Mouse (Mus musculus): ENCODE measurements around the gene Acap2.

Gene Acap2

DNA sequence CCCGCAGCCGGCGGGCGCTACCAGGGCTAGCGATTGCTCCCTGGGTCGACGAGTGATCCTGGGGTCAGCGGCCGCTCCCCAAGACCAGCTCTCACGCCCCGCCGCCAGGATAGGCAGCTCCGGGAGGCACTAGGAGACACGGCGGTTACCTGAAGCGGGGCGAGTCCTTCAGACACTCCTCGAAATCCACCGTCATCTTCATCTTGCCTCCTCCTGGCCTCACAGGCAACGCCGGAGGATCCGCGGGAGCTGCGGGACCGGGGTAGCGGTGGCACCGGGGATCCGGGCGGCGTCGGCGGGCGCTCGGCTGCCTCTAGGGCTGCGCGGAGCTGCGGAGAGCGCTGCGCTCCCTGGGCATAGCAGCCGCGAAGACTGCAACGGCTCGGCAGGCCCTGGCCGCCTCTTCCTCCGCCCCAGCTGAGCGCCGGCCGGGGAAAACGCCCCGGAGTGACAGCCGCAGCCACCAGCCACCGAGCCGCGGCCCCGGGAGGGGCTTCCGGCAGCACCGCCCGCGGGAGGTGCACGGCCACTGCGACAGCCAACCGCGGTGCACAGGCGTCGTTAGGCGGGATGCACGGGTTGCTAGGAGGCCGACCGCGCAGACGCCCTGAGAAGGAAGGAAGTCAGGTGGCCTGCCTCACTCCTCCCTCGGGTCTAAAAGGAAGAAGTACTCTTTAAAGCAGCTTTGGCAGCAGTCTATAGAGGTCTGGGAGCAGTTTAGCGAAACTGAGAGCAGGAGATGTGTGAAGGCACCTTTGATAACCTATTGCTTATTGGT lies at the start of gene Acap2:
Acap2 (minus strand) TSS at position 456 of the 778 bp plus-strand sequence.
- DNase-seq, result peak; percentile 96

DNA sequence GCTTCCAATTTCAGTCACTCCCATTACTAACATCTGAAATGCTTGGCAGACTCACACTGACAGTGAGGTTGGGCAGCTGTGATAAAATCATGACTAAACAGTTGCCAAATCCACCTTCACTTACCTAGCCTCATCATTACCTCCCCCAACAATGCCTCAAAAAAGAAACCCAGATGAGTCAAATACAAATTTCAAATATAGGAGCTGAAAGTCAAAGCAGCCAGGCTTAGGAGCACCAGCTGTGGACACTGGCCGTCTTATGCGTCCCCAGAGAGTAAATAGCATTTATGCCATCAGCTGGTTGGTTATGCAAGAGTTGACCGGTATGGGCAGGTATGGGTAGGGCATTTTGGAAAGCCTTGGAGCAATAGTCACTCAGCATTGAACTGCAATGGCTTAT lies 48.4 kb upstream of the Acap2 start:
- no peak for DNase-seq

DNA sequence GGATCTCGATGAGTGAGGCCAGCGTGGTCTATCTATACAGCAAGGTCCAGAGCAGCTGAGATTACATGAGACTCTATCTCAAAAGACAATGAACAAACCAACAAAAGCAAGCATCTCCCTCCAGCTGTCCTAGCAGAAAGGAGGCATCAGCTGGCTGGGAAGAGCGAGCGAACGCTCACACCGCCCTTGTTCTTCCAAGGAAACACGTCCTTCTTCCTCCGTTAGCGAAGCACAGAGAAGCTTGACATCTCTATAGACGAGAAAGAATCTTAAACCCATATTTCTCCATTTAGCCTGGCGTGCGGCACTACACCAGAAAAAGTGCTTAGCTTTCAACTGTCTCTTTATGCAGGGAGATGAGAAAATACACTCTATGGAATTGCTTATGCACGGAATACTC lies 47.7 kb upstream of the Acap2 start:
- DNase-seq, result no peak

- no peak for DNase-seq
Measured at GRCm38 (mm10) chr16:31247442-31247841, 46.4 kb upstream of the Acap2 start.

DNA sequence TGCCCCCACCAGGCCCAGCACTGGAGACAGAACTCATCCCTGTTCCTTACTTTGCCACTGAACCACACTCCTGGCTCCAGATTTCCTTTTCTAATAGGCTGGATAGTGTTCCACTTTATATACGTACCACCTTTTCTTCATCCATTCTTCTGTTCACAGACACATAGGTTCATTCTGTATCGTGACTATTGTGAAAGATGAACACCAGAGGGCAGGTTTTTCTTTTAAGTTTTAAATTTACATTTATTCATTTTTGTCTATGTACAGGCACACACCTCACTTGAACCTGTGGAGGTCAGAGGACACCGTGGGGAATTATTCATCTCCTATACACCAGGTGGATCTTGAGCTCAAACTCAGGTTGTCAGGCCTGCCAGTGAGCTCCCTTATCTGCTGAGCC lies 43.0 kb upstream of the Acap2 start:
- no peak for DNase-seq

- DNase-seq, result no peak
Measured at GRCm38 (mm10) chr16:31241433-31241832, 40.4 kb upstream of the Acap2 start.

GRCm38 (mm10) chr16:31240569-31240968 lies 39.5 kb upstream of the Acap2 start:
- DNase-seq, result no peak

- DNase-seq, result no peak
Measured at GRCm38 (mm10) chr16:31238281-31238680, 37.2 kb upstream of the Acap2 start.

DNA sequence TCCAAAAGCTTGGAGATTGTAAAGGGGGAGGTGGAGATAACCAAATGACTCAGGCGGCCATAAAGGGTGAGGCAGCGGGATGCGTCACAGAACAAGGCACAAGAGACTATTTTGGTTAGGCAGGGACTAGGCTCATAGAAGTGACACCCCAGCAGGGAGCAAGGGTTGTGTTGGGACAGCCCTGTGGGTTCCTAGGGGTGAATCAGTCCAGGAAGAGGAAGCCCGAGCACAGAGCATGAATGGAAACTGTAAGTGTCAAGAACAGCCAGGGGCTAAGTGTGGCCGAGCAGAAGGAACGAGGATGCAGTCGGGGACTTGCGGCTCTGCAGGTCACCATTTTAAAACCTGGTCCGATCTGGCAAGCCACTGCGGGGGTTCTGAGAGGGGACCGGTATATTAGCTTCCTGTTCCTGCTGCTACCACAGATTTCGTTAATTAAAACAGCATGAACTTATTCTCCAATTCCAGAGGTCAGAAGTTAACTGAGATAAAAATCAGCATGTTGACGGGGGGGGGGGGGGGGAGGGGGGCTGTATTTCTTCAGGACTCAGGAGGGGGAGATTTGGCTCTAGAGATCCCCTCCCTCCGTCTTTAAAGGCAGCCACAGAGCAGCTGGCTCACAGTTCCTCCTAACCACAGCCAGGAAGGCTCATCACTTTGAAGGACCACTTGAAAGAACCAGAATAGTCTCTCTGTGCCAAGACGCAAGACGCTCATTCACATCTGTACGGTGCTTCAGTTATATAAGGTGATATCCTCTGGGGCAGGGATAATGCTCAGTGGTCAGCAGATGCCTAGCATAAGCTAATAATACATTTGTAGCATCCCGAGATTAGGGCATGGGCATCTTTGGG lies 34.6 kb upstream of the Acap2 start:
- no peak for DNase-seq

DNA sequence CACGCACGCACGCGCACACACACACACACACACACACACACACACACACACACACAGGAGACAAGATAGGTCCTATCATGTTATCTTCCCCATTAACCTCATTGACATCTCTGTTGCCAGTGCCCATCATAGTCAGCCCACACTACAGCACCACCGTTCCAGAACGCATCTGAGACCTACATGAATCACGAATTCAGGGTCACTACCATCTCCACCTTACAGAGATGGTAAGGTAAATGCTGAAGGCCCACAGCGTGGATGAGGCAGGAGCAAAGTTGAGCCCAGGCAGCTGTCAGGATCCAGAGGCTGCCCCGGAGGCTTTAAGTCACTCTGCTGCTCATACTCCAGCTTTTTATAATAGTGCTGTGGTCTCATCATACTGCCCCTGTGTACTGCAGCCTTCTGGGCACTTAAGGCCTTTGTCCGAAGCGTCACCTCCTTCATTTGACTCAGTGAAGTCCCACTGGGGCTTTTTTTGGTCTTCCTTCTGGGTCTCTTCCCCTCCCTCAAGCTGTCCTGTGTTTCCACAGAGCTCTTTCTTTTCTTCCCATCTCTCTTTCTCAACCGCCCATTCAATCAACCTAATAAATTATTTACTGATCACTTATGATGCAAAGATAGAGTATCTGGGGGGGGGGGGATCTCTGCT lies 33.9 kb upstream of the Acap2 start:
- DNase-seq, result no peak

DNA sequence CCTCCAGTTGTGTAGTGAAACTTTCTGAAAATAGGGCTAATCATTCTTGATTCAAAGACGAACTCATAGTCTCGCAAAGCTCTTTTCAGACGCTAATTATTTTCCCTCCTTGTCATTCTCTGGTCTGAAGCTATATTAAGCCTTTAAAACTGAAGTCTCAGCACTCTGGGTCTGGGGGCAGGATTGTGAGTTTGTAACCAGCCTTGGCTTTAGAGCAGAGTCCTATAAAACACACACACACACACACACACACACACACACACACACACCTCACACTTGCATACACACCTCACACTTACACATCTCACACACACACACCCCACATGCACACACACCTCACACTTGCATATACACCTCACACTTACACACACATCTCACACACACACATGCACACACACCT lies 33.3 kb upstream of the Acap2 start:
- no peak for DNase-seq

DNA sequence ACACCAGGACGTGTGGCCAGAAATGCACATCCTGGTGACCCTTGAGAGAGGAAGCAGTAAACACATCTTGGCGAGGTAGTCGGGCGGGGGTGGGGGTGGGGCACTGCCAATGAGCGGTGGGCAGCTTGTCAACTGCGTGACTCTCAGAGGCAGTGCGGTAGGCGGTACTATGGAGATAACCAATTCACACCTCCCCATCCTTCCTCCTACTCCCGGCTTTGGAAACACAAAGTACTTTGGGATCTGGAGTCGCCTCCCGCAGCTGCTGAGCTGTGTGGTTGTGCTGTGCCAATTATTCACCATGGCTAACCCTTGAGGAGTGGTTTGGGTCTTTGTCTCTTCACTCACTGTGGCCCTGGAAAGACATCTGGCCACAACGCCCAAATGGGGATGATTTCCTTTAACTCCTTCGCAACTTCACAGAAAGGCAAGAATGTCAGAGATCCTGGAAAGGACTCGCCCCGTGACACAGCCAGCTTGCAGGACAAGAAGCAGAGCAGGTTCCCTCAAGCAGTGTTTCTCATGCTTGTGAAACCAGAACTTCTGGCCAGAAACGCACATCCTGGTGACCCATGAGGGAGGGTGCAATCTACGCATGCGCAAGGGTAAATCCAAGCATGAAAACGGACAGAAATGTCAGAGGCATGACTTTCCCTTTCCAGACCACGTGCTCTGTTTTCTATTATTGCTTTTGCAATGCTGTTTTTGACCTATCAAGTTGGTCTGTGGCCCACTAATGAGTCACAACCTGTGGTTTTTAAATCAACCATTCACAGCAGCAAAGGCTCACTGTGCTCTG lies 32.7 kb upstream of the Acap2 start:
- DNase-seq, result no peak

DNA sequence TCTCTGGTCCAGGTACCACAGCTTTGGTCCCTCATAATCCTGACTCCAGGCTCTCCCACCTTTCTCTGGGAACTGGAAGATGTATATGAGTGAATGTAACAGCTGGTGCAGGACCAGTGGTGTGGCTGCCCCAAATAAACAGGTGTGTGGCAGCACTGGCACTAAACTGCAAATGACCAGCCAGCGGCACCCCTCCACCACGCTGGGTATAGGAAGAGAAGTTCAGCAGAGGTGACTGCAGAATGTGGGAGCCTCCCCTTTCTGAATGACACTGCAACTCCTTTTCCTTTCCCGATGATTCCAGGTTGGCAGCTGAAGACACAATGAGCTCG lies 32.1 kb upstream of the Acap2 start:
- DNase-seq, result no peak

DNA sequence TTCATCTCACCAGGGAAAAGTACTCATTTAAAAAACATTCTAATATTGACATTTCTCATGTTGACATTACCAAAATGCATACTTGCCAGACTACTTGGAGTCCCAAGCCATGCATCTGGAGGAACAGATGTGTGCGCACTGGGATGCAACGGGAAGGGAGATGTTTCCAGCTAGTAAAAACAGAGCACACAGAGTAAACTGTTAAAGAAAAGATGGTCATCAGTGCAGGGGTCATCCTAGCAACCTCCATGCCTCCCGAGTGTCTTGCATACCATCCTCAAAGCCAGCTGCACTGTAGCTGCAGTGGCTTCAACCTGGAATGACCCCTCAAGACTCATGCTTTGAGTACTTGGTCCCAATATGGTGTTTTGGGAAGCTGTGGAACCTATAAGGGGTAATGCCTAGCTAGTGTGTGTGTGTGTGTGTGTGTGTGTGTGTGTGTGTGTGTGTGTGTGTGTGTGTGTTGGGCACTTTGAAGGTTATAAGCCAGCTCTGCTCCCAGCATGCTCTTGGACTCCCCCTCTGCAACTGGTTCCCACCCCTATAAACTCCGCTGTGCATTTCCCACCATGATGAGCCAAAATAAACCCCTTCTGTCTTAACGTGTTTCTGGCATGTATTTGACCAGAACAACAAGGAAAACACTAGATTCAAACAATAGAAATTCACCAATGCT lies 31.6 kb upstream of the Acap2 start:
- no peak for DNase-seq

DNA sequence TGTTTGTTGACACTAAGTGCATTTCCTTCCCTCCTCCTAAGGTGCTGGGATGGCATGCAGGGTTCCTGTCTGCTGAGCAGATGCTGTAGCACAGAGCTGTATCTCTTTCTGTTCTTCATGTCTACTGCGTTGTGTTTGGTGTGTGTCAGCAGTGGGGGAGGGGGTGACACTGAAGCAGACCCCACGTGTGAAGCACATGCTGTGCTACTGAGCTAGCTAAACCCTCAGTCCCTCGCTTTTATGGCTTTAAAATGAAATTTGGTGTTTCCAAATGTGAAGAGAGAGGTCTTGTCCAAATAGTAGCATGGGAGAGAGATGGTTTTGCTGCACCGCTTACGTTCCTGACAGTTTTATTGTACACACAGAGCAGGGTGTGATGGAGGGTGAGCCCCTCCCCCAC lies 30.5 kb upstream of the Acap2 start:
- DNase-seq, result no peak

- DNase-seq, result no peak
Measured at GRCm38 (mm10) chr16:31227746-31228145, 26.7 kb upstream of the Acap2 start.

- DNase-seq, result no peak
Measured at GRCm38 (mm10) chr16:31215271-31215670, 14.2 kb upstream of the Acap2 start.

DNA sequence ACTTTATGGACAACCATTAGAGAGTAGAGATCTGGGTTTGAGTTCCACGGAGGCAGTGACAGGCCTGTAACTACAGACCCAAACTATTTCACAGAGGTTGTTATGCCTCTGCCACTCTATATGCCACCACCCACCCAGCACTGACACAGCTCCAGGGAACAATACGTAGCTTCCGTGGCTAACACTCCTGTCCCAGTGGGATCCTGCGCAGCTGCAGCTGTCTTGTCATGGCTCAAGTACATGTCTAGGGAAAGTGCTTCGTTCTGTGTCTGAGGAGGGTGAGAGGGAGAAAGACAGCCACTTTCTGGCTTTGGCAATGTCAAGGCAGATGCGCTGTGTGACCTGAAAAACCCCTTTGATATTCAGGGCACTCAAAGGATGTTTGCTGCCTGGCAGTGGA lies 12.4 kb upstream of the Acap2 start:
- no peak for DNase-seq

DNA sequence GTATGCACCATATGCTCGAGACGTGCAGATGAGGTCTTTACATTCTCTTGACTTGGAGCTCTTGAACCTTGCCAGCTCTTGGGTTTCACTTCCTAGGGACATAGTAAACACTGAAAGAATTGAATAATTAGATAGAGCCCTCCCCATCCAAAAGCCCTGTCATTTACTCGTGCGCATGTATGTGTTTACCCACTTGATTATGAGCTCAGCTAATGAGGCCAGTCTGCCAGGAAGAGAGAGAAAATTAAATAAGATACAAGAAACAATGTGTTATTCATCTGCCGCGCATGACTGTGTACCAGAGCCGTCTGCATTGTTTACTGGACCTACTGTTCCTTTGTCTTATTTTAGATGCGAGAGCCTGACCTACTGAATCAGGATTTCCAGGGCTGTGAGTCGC lies 10.5 kb upstream of the Acap2 start:
- no peak for DNase-seq

DNA sequence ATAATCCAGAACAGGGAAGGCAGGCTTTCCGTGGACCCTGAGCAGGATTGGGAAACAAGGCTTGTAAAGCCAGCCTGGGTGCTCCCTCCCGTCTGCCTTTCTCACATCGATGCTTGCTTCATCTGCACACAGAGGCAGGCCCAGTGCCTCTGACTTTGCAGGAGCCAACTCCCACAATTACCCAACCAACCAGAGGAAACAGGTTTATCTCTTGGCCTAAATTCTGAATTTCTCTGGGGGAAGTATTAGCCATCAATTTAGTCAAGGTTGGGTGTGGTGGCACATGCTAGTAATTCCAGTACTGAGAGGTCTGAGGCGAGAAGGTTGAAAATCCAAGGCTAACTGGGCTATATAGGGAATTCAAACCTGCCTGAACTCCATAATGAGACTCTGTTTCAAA lies 9.4 kb upstream of the Acap2 start:
- DNase-seq, result no peak

DNA sequence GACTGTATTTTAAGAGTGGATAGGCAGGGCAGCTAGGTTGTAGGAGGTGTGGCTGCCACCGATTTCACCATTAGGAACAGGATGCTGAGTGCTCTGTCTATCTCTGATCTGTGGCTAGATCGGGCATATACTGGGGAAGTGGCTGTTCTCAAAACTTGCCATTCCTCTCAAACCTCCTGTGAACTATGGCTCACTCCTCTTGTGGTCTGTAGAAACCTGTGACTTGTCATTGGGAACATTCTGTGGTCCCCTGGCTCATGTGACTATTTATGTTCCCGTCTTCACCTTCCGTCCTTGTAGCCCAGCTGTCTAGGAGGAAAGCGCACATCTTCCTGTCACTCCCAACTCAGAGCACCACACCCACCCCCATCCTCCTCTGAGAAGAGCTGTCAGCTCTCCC lies 8.9 kb upstream of the Acap2 start:
- DNase-seq, result no peak

GRCm38 (mm10) chr16:31205726-31206125 lies 4.7 kb upstream of the Acap2 start:
- no peak for DNase-seq

DNA sequence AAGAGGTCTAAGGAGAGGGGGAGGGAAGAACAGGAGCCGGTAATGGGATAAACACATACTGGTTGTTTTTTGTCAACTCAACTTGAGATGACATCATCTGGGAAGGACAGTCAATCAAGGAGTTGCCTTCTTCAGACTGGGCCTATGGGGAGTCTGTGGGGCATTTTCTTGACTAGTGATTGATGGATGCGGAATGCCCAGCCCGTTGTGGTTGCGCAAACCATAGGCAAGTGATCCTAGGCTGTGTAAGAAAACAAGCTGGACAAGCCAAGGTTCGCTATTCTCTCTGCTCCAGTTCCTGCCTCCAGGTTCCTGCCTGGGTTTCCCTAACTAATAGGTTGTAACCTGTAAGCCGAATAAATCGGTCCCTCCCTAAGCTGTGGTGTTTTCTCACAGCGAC lies 4.1 kb upstream of the Acap2 start:
- no peak for DNase-seq

Measured in cerebellum, adult 8-10 months (tissue).